Mouse (Mus musculus) ES-Bruce4 (cell line): ENCODE measurements at regions not wholly inside any gene's neighbourhood (a gene's known extent, or its start where the extent isn't known, plus 50 kb on each side); places are given as distances from the start of the nearest gene placed in this dataset.
A peak's percentile ranks its signal among the peaks of the same experiment; 100 is the strongest.
"Not testable (repeated sequence)": the region's sequence is repeated elsewhere in the genome, so short reads cannot be mapped to it uniquely, and the experiment has no call there.

Experiments used
- H3K27ac ChIP-seq: 2 replicates; pipeline ENCODE4 v1.5.1; 2012; ENCODE audit warnings: low read length, inconsistent platforms; ENCODE audit not compliant: insufficient read depth
- H3K27me3 ChIP-seq: 2 replicates; pipeline ENCODE4 v1.6.1; 2012; ENCODE audit warnings: mild to moderate bottlenecking, low read length, inconsistent platforms; ENCODE audit not compliant: control insufficient read depth, poor library complexity, insufficient read depth, severe bottlenecking
- H3K36me3 ChIP-seq: 2 replicates; pipeline ENCODE4 v1.6.1; 2012; ENCODE audit warnings: inconsistent platforms, mild to moderate bottlenecking, low read length, moderate library complexity; ENCODE audit not compliant: control insufficient read depth, poor library complexity, insufficient read depth, severe bottlenecking
- H3K4me1 ChIP-seq: one replicate; pipeline ENCODE4 v1.8.1; 2011; ENCODE audit warnings: low read length; ENCODE audit not compliant: control insufficient read depth, insufficient read depth
- H3K4me3 ChIP-seq: 2 replicates; pipeline ENCODE4 v1.5.1; 2011; ENCODE audit warnings: low read depth, mild to moderate bottlenecking, low read length
- H3K9ac ChIP-seq: 2 replicates; pipeline ENCODE4 v1.6.1; 2012; ENCODE audit warnings: low read depth, mild to moderate bottlenecking, inconsistent platforms; ENCODE audit not compliant: poor library complexity, severe bottlenecking
- H3K9me3 ChIP-seq: replicated peaks from 2 replicates; pipeline ENCODE4 v1.6.1; 2012; ENCODE audit warnings: mild to moderate bottlenecking, low read length, inconsistent platforms; ENCODE audit not compliant: control insufficient read depth, poor library complexity, insufficient read depth, severe bottlenecking
- CTCF ChIP-seq: IDR thresholded peaks from one replicate; pipeline ENCODE4 v1.8.1; 2011; ENCODE audit warnings: low read depth, low read length
- EP300 ChIP-seq: IDR thresholded peaks from 2 replicates; pipeline ENCODE4 v1.6.1; 2011; ENCODE audit warnings: low read depth, low read length; ENCODE audit not compliant: insufficient read depth
- POLR2A ChIP-seq: IDR thresholded peaks from one replicate; pipeline ENCODE4 v1.8.1; 2011; ENCODE audit warnings: low read length; ENCODE audit not compliant: insufficient read depth

DNA sequence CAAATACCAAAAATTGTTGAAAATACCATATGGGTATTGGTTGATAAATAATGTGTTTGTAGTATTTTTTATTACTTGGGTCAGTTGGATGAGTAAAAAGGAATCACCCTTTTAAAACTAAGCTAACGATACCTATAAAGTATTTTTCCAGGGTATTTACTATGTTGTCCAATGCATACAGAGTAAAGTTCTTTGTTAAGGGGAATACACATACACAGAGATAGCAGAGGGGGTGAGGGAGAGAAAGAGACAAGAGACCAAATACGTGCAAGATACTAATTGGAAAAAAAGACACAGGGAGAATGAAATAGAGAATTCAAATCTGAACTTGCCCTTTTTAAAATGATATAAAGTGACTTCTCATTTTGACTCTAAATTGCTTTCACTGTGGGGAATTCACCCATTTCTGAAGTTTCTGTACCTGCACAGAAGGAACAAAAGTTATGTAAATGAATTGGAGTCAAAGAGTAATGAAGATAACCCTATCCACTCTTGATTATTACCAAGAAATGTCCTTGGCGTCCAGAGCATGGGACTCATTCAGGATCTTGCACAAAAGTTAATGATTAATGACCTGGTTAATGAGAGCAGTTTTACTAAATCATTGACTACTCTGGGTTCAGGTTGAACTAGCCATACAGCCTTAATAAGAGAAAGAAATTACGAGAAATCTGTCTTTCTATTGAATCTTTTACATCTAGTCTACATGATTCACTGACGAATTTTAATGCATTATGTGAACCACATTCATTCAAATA, 443.7 kb downstream of the Adam6a start:
- Histone ChIP-seq H3K9ac (no peak overlapping the region), H3K27ac (no peak overlapping the region), H3K9me3 (no peaks in the 10 kb centered on the region), H3K36me3 (no peaks in the 10 kb centered on the region), H3K4me1 (no peaks in the 10 kb centered on the region), H3K4me3 (no peak overlapping the region), H3K27me3 (no peaks in the 10 kb centered on the region)
- TF ChIP-seq CTCF (no peak), POLR2A (no peak), EP300 (no peak)

DNA sequence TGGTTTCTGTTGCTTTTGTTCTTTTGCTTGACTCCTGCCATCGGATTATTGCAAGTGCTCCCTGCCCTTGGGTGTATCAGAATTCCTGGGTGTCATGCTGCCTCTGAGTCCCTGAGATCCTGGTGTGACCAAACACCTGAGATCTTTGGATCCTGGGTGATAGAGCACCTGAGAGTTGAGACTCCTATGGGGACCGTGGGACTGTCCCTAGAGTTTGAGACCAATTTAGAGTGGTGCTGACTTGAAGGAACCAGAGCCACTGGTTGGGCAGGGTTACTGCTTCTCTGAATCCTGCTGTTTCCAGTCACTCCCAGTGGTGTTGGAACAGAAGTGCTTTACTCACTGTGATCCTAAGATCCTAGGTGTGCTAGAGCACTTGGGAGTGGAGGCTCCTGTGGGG, 448.7 kb downstream of the Adam6a start:
- no peaks in the 10 kb centered on the region for H3K36me3 ChIP-seq
- TF ChIP-seq CTCF, result no peak
- no peak for TF ChIP-seq POLR2A
- TF ChIP-seq EP300, result no peak
- H3K9me3 ChIP-seq, result no peaks in the 10 kb centered on the region
- H3K4me3 ChIP-seq, result no peak overlapping the region
- H3K27ac ChIP-seq, result no peak overlapping the region
- no peaks in the 10 kb centered on the region for H3K4me1 ChIP-seq
- no peaks in the 10 kb centered on the region for H3K27me3 ChIP-seq
- no peak overlapping the region for H3K9ac ChIP-seq

DNA sequence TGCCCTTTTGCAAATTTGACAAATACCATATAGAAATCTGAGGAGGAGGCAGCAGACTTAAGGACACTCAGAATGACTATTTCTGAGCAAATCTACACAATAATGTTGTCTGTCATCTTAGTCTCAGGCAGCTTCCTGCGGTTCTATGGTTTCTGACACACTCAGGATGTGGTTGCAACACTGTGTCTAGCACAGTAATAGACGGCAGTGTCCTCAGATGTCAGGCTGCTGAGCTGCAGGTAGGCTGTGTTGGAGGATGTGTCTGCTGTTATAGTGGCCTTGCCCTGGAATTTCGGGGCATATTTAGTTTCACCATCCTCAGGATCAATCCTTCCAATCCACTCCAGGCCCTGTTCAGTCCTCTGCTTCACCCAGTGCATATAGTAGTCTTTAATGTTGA, 450.6 kb downstream of the Adam6a start:
- H3K27me3 ChIP-seq, H3K4me3 ChIP-seq, H3K4me1 ChIP-seq, H3K9ac ChIP-seq, H3K9me3 ChIP-seq, H3K27ac ChIP-seq, H3K36me3 ChIP-seq: not testable (repeated sequence)

DNA sequence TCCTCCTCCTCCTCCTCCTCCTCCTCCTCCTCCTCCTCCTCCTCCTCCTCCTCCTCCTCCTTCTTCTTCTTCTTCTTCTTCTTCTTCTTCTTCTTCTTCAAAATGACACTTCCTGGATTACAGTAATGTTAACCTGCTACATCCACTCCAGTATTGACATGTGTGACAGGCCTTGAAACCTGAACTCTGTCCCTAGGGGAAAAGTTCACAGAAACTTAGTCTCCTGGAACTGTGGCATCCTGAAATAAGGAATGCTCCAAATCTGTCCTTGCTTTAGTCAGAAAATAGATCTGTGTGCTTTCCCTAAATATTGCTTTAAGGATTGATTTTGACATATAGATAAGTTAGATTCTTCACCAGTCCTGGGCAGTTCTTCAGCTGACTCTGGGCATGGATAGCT, 464.8 kb downstream of the Adam6a start:
- H3K9ac ChIP-seq, H3K4me3 ChIP-seq, H3K27ac ChIP-seq, H3K9me3 ChIP-seq, H3K4me1 ChIP-seq, H3K36me3 ChIP-seq, H3K27me3 ChIP-seq: not testable (repeated sequence)

DNA sequence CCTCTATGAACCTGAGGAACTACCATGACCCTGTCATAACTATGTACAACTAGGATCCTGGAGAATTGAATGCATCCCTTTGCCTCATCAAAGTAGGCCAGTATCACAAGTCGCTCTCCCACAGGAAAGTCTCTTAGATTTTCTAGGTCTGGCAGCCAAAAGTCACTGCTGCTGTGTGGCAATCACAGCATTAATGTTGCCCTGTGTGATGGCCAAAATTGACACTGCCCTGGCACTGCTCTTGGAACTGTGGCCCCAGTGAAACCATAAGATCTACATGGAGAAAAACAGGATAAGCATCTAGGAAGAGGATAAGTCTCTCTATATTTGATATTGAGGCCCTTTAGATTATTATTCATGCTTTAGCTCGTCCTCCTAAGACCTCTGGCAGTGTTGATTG, 465.7 kb downstream of the Adam6a start:
- H3K27ac ChIP-seq, result no peak overlapping the region
- no peaks in the 10 kb centered on the region for H3K9me3 ChIP-seq
- no peak overlapping the region for H3K9ac ChIP-seq
- no peaks in the 10 kb centered on the region for H3K36me3 ChIP-seq
- H3K4me1 ChIP-seq, result no peaks in the 10 kb centered on the region
- TF ChIP-seq CTCF, result no peak
- TF ChIP-seq EP300, result no peak
- TF ChIP-seq POLR2A, result no peak
- no peaks in the 10 kb centered on the region for H3K27me3 ChIP-seq
- no peak overlapping the region for H3K4me3 ChIP-seq

DNA sequence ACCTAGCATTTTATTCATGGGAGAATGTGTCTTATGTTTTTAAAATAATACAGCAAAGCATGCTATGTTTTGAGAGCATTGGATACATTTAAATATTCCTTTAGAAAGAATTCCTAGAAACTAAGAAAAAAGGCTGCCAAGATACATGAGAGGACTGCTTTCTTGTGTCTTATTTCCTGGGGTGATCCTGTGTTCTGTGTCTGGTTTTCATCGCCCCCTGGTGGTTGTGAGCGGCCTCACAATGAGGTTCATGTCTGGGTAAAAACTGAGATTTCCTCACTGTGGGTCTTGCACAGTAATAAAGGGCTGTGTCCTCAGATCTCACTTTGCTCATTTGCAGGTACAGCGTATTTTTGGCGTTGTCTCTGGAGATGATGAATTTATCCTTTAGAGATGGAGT, 469.2 kb downstream of the Adam6a start:
- H3K27me3 ChIP-seq, H3K4me3 ChIP-seq, H3K36me3 ChIP-seq, H3K27ac ChIP-seq, H3K4me1 ChIP-seq, H3K9ac ChIP-seq, H3K9me3 ChIP-seq: not testable (repeated sequence)
- peak; percentile 41 for TF ChIP-seq CTCF

DNA sequence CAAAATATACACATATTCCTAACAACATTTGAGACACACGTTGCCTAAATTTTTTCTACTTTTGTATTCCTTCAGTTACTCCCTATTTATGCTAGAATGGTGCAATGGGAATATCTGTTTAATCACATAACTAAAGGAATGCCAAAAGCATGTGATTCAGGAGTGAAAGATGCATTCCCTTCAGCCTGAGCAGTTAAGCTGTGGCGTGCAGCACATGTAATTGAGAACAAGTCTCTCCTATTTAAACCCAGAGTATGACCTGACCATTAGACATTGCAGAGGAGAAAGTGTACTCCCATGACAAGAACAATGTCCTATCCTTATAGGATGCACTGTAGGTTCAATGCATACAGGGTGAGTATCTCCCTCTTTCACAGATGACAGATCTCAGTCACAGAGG, 493.3 kb downstream of the Adam6a start:
- not testable (repeated sequence) for H3K36me3 ChIP-seq, H3K4me1 ChIP-seq, H3K27ac ChIP-seq, H3K9ac ChIP-seq, H3K27me3 ChIP-seq, H3K9me3 ChIP-seq, H3K4me3 ChIP-seq
